Mouse (Mus musculus) liver, embryonic 11.5 days (tissue): ENCODE data around the gene Orc1. TPM values are rescaled to one million over a fixed set of nuclear protein-coding genes. Genes with fewer than 3 reads are reported as not detected.
A peak's percentile ranks its signal among the peaks of the same experiment; 100 is the strongest.

Experiments
- ATAC-seq: fragments of 200-750 bp; cut with Nextera tagmentation; replicated peaks from 2 replicates; pipeline ENCODE4 v1.8.0; 2017; ENCODE audit warnings: moderate number of reproducible peaks, mild to moderate bottlenecking, moderate TSS enrichment, moderate library complexity; ENCODE audit not compliant: low FRiP score
- DNase-seq: peaks from one replicate; pipeline ENCODE4 v3.0.0-alpha.2; 2017; ENCODE audit warnings: low spot score
- H3K27ac ChIP-seq: fragments of 300-500 bp; sonication (generic); 2 replicates; pipeline ENCODE4 v1.5.1; 2014; ENCODE audit warnings: mild to moderate bottlenecking, low read depth, low read length, control low read depth
- H3K27me3 ChIP-seq: fragments of 300-500 bp; sonication (generic); replicated peaks from 2 replicates; pipeline ENCODE4 v1.6.1; 2014; ENCODE audit warnings: low read length, mixed read lengths; ENCODE audit not compliant: control insufficient read depth, insufficient read depth
- H3K36me3 ChIP-seq: fragments of 300-500 bp; sonication (generic); 2 replicates; pipeline ENCODE4 v1.6.1; 2014; ENCODE audit warnings: mild to moderate bottlenecking, low read length, moderate library complexity, mixed read lengths; ENCODE audit not compliant: control insufficient read depth, insufficient read depth
- H3K4me1 ChIP-seq: fragments of 300-500 bp; sonication (generic); replicated peaks from 2 replicates; pipeline ENCODE4 v1.6.1; 2014; ENCODE audit warnings: low read length, mixed read lengths; ENCODE audit not compliant: control insufficient read depth, insufficient read depth
- H3K4me2 ChIP-seq: fragments of 300-500 bp; sonication (generic); 2 replicates; pipeline ENCODE4 v1.6.1; 2014; ENCODE audit warnings: mild to moderate bottlenecking, control low read depth, moderate library complexity
- H3K4me3 ChIP-seq: fragments of 300-500 bp; sonication (generic); 2 replicates; pipeline ENCODE4 v1.5.1; 2014; ENCODE audit warnings: low read depth, low read length, control low read depth
- H3K9ac ChIP-seq: fragments of 300-500 bp; sonication (generic); 2 replicates; pipeline ENCODE4 v1.6.1; 2014; ENCODE audit warnings: low read depth, low read length, control low read depth
- H3K9me3 ChIP-seq: fragments of 300-500 bp; sonication (generic); 2 replicates; pipeline ENCODE4 v1.6.1; 2016; ENCODE audit warnings: low read length, inconsistent platforms, mixed read lengths; ENCODE audit not compliant: control insufficient read depth
- WGBS: fragments of 180-500 bp; shearing (Covaris S2); extraction: QIAGEN DNeasy Blood & Tissue Kit; methylation state at CpG from one replicate; pipeline ENCODE4 v1.1.7; 2014; 5-methylcytosine and 5-hydroxymethylcytosine counted together
- polyA plus RNA-seq: library from polyadenylated mRNA; unstranded; fragments of >200 nt; fragmentation: Nextera tagmentation; extraction: Ambion mirVana; gene quantifications from 2 replicates; pipeline ENCODE4 v1.2.1, GENCODE M21; 2014

The Orc1 gene
- polyA plus RNA-seq, 1 experiment from 2014 or later = 30.2 TPM

- WGBS = 93% methylated on average over 7 of the region's 7 CpGs
- Histone ChIP-seq H3K9me3 (no peaks in the 10 kb centered on the region), H3K4me3 (no peak overlapping the region), H3K4me2 (no peak overlapping the region), H3K4me1 (no peaks in the 10 kb centered on the region), H3K36me3 (peaks cover 37% of the 10 kb centered on the region), H3K27ac (no peak overlapping the region), H3K9ac (no peak overlapping the region), H3K27me3 (no peaks in the 10 kb centered on the region)
- ATAC-seq (no peak), DNase-seq (no peak)
Observed at GRCm38 (mm10) chr4:108601870-108602269, 22.6 kb downstream of the Orc1 start.

GRCm38 (mm10) chr4:108608651-108609050 is 29.4 kb downstream of the Orc1 start:
- Histone ChIP-seq H3K4me2 (no peak overlapping the region), H3K27ac (no peak overlapping the region), H3K4me3 (no peak overlapping the region), H3K36me3 (peaks cover 21% of the 10 kb centered on the region; the same call in 1 of the 2 replicates), H3K4me1 (no peaks in the 10 kb centered on the region), H3K27me3 (no peaks in the 10 kb centered on the region), H3K9ac (no peak overlapping the region), H3K9me3 (no peaks in the 10 kb centered on the region)
- 91% methylated on average over 3 of the region's 3 CpGs for WGBS
- DNase-seq = no peak
- ATAC-seq = no peak

GRCm38 (mm10) chr4:108610935-108611334 is 31.7 kb downstream of the Orc1 start:
- no peaks in the 10 kb centered on the region for H3K4me1 ChIP-seq
- WGBS = 82% methylated on average over 5 of the region's 5 CpGs
- no peak overlapping the region for H3K9ac ChIP-seq
- H3K27ac ChIP-seq = no peak overlapping the region
- ATAC-seq (no peak), DNase-seq (no peak)
- no peak overlapping the region for H3K4me2 ChIP-seq
- no peaks in the 10 kb centered on the region for H3K27me3 ChIP-seq
- H3K9me3 ChIP-seq = no peaks in the 10 kb centered on the region
- H3K36me3 ChIP-seq = peaks cover 11% of the 10 kb centered on the region; the same call in 1 of the 2 replicates
- H3K4me3 ChIP-seq = no peak overlapping the region

- peaks cover 6% of the 10 kb centered on the region; the same call in 1 of the 2 replicates for H3K36me3 ChIP-seq
- DNase-seq (no peak), ATAC-seq (no peak)
- no peaks in the 10 kb centered on the region for H3K9me3 ChIP-seq
- no peaks in the 10 kb centered on the region for H3K27me3 ChIP-seq
- H3K27ac ChIP-seq = no peak overlapping the region
- H3K4me2 ChIP-seq = peak overlapping the region; percentile 97
- peaks cover 11% of the 10 kb centered on the region for H3K4me1 ChIP-seq
- 63% methylated on average over 4 of the region's 4 CpGs for WGBS
- no peak overlapping the region; the same call in 1 of the 2 replicates for H3K4me3 ChIP-seq
- H3K9ac ChIP-seq = 0 out of 2 replicates have a peak overlapping the region, but pooled peaks have one; percentile 89
Observed at GRCm38 (mm10) chr4:108618586-108618985, 39.4 kb downstream of the Orc1 start.

GRCm38 (mm10) chr4:108619165-108619564 is 39.9 kb downstream of the Orc1 start:
- peak overlapping the region; percentile 89 for H3K9ac ChIP-seq
- H3K4me3 ChIP-seq = peak overlapping the region; percentile 81
- peaks cover 5% of the 10 kb centered on the region; the same call in 1 of the 2 replicates for H3K36me3 ChIP-seq
- DNase-seq (no peak), ATAC-seq (0 out of 2 replicates have a peak, but pooled peaks have one; percentile 5)
- 7% methylated on average over 10 of the region's 10 CpGs for WGBS
- peak overlapping the region; percentile 97 for H3K4me2 ChIP-seq
- peaks cover 11% of the 10 kb centered on the region for H3K4me1 ChIP-seq
- no peaks in the 10 kb centered on the region for H3K9me3 ChIP-seq
- H3K27me3 ChIP-seq = no peaks in the 10 kb centered on the region
- H3K27ac ChIP-seq = 0 out of 2 replicates have a peak overlapping the region, but pooled peaks have one; percentile 60

- H3K36me3 ChIP-seq = peaks cover 5% of the 10 kb centered on the region; the same call in 1 of the 2 replicates
- WGBS = under 1% methylated on average over 83 of the region's 86 CpGs
- peaks cover 11% of the 10 kb centered on the region for H3K4me1 ChIP-seq
- H3K4me2 ChIP-seq = peak within 1 kb of the TSS; percentile 97
- no peaks in the 10 kb centered on the region for H3K27me3 ChIP-seq
- no peaks in the 10 kb centered on the region for H3K9me3 ChIP-seq
- DNase-seq (peak; percentile 92), ATAC-seq (peak; percentile 95)
- H3K9ac ChIP-seq = peak within 1 kb of the TSS; percentile 89
- peak within 1 kb of the TSS; percentile 81 for H3K4me3 ChIP-seq
- peak within 1 kb of the TSS; percentile 75 for H3K27ac ChIP-seq
Observed at GRCm38 (mm10) chr4:108619587-108620341, 40.5 kb downstream of the Orc1 start, which contains the start of gene Cc2d1b. Cc2d1b (plus strand) TSS chr4:108619940.

- peak overlapping the region; percentile 75 for H3K27ac ChIP-seq
- peak; percentile 39 for DNase-seq
- H3K4me1 ChIP-seq = peaks cover 11% of the 10 kb centered on the region
- H3K9me3 ChIP-seq = no peaks in the 10 kb centered on the region
- peaks cover 9% of the 10 kb centered on the region; the same call in 1 of the 2 replicates for H3K36me3 ChIP-seq
- peak overlapping the region; percentile 97 for H3K4me2 ChIP-seq
- H3K27me3 ChIP-seq = no peaks in the 10 kb centered on the region
- ATAC-seq = peak; percentile 8; the same call in 1 of the 2 replicates
- 11% methylated on average over 8 of the region's 8 CpGs for WGBS
- peak overlapping the region; percentile 89 for H3K9ac ChIP-seq
- H3K4me3 ChIP-seq = peak overlapping the region; percentile 81
Observed at GRCm38 (mm10) chr4:108620536-108620935, 41.3 kb downstream of the Orc1 start.

GRCm38 (mm10) chr4:108621504-108621903 is 42.3 kb downstream of the Orc1 start:
- Histone ChIP-seq H3K36me3 (peaks cover 13% of the 10 kb centered on the region), H3K4me2 (no peak overlapping the region), H3K9ac (no peak overlapping the region), H3K9me3 (no peaks in the 10 kb centered on the region), H3K27me3 (no peaks in the 10 kb centered on the region), H3K27ac (no peak overlapping the region), H3K4me1 (peaks cover 11% of the 10 kb centered on the region), H3K4me3 (no peak overlapping the region)
- ATAC-seq = no peak
- 90% methylated on average over 6 of the region's 6 CpGs for WGBS
- no peak for DNase-seq
